Mouse (Mus musculus) ES-Bruce4 (cell line): ENCODE measurements at regions not wholly inside any gene's neighbourhood (a gene's known extent, or its start where the extent isn't known, plus 50 kb on each side); places are given as distances from the start of the nearest gene placed in this dataset.

ENCODE experiments used
- CTCF ChIP-seq: IDR thresholded peaks from one replicate; pipeline ENCODE4 v1.8.1; 2011; ENCODE audit warnings: low read depth, low read length
- POLR2A ChIP-seq: IDR thresholded peaks from one replicate; pipeline ENCODE4 v1.8.1; 2011; ENCODE audit warnings: low read length; ENCODE audit not compliant: insufficient read depth

DNA sequence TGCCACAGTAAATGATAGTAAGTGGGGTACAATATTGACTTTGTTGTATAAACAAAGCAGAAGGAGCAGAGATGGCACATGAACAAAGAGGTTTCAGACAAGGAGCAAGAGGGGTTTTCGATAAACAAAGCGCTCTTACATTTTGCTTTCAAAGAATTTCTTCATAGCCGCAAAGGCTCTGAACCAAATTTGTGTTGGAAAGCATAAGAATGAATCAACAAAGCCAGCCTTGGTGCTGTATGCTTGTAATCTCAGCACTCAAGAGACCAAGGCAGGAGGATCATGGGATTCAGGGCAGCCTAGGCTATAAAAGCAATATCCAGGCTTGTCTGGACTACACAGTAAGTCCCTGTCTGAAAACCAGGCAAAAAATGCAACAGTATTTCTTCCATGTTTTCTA is 62.0 kb upstream of the Clint1 start:
- no peak for TF ChIP-seq POLR2A
- no peak for TF ChIP-seq CTCF
